Mouse (Mus musculus) left cerebral cortex, adult 18-20 months (tissue): ENCODE results near the gene Larp4b. TPM values are rescaled to one million over a fixed set of nuclear protein-coding genes. Genes with fewer than 3 reads are reported as not detected.
A peak's percentile ranks its signal among the peaks of the same experiment; 100 is the strongest.

ENCODE experiments used
- DNase-seq, 2 experiments: peaks; one replicate each; pipeline ENCODE4 v3.0.0; 2021 to 2022; ENCODE audit warnings: low spot score in 2 of 2, mixed read lengths in 1 of 2
- total RNA-seq, 2 experiments: library from RNA; stranded (reverse); gene quantifications; 2 replicates each; pipeline ENCODE4 v1.2.3; 2021

The Larp4b gene
- total RNA-seq, 2 experiments from 2014 or later: 69.3 to 73.4 TPM

- DNase-seq: no peak
Measured at GRCm38 (mm10) chr13:9120835-9121542, 27.3 kb downstream of the Larp4b start.

GRCm38 (mm10) chr13:9122045-9122444, 28.4 kb downstream of the Larp4b start:
- no peak for DNase-seq

GRCm38 (mm10) chr13:9125193-9125592, 31.5 kb downstream of the Larp4b start:
- DNase-seq: no peak

GRCm38 (mm10) chr13:9127715-9128114, 34.0 kb downstream of the Larp4b start:
- no peak for DNase-seq

GRCm38 (mm10) chr13:9128707-9129314, 35.1 kb downstream of the Larp4b start:
- no peak for DNase-seq

- DNase-seq: no peak
Measured at GRCm38 (mm10) chr13:9134421-9134820, 40.7 kb downstream of the Larp4b start.

- DNase-seq: no peak
Measured at GRCm38 (mm10) chr13:9136088-9136487, 42.4 kb downstream of the Larp4b start.

- peak; percentile 57 to 64 for DNase-seq
Measured at GRCm38 (mm10) chr13:9136733-9137132, 43.1 kb downstream of the Larp4b start.

GRCm38 (mm10) chr13:9139466-9139991, 45.8 kb downstream of the Larp4b start:
- DNase-seq: no peak

- peak; percentile 25 to 32 for DNase-seq
Measured at GRCm38 (mm10) chr13:9140204-9140603, 46.5 kb downstream of the Larp4b start.

- DNase-seq: no peak
Measured at GRCm38 (mm10) chr13:9142371-9142770, 48.7 kb downstream of the Larp4b start.

GRCm38 (mm10) chr13:9148830-9149229, 55.1 kb downstream of the Larp4b start:
- DNase-seq: no peak

GRCm38 (mm10) chr13:9149473-9150217, 56.0 kb downstream of the Larp4b start:
- DNase-seq: no peak

- DNase-seq: no peak
Measured at GRCm38 (mm10) chr13:9151100-9151499, 57.4 kb downstream of the Larp4b start.

- DNase-seq: no peak
Measured at GRCm38 (mm10) chr13:9151619-9152018, 57.9 kb downstream of the Larp4b start.

GRCm38 (mm10) chr13:9152267-9152666, 58.6 kb downstream of the Larp4b start:
- no peak for DNase-seq

- DNase-seq: no peak
Measured at GRCm38 (mm10) chr13:9153803-9154202, 60.1 kb downstream of the Larp4b start.

GRCm38 (mm10) chr13:9159282-9159681, 65.6 kb downstream of the Larp4b start:
- DNase-seq: no peak

GRCm38 (mm10) chr13:9162888-9163287, 69.2 kb downstream of the Larp4b start:
- DNase-seq: no peak

GRCm38 (mm10) chr13:9167842-9168241, 74.2 kb downstream of the Larp4b start:
- no peak for DNase-seq

GRCm38 (mm10) chr13:9169616-9170015, 75.9 kb downstream of the Larp4b start:
- no peak for DNase-seq

- DNase-seq: peak in 1 of 2 experiments; percentile 17
Measured at GRCm38 (mm10) chr13:9170726-9171125, 77.0 kb downstream of the Larp4b start.
